Mouse (Mus musculus) G1E-ER4 (cell line): ENCODE data around the gene Pi4kb. TPM values are rescaled to one million over a fixed set of nuclear protein-coding genes. Genes with fewer than 3 reads are reported as not detected.
A peak's percentile ranks its signal among the peaks of the same experiment; 100 is the strongest.

Experiments
- GATA1 ChIP-seq: IDR thresholded peaks from one replicate; pipeline ENCODE4 v1.8.0; 2012; ENCODE audit warnings: low read length, inconsistent platforms
- polyA plus RNA-seq: library from polyadenylated mRNA; stranded (reverse); fragments of >175 nt; gene quantifications from 2 replicates; pipeline ENCODE4 v1.2.3, GENCODE M21; 2012

Pi4kb gene
- polyA plus RNA-seq, 1 experiment, result 11.2 TPM

GRCm38 (mm10) chr3:95052959-95053358 lies 78.4 kb downstream of the Pi4kb start:
- TF ChIP-seq GATA1, result no peak

GRCm38 (mm10) chr3:95053701-95054100 lies 79.2 kb downstream of the Pi4kb start:
- TF ChIP-seq GATA1, result no peak

GRCm38 (mm10) chr3:95054481-95055260 lies 80.1 kb downstream of the Pi4kb start:
- peak; percentile 97 for TF ChIP-seq GATA1

- no peak for TF ChIP-seq GATA1
Measured at GRCm38 (mm10) chr3:95056275-95056674, 81.7 kb downstream of the Pi4kb start.

Other genes starting within 250 kb of the Pi4kb start
- gene Cgn, start 188.2 kb upstream of the Pi4kb start, polyA plus RNA-seq, result 0.02 TPM in 1 of 2 replicates, not detected in the other
- 85.2 and 131 TPM in 2 replicates for gene Pogz, start 137.2 kb upstream of the Pi4kb start, polyA plus RNA-seq
- 363 and 481 TPM in 2 replicates for gene Psmb4, start 87.8 kb upstream of the Pi4kb start, polyA plus RNA-seq
- 15.2 and 71.3 TPM in 2 replicates for gene Selenbp1, start 41.7 kb upstream of the Pi4kb start, polyA plus RNA-seq
- gene Rfx5, start 20.7 kb upstream of the Pi4kb start, polyA plus RNA-seq, result 12.5 and 12.6 TPM in 2 replicates
- gene Zfp687, start 40.7 kb downstream of the Pi4kb start, polyA plus RNA-seq, result 69.4 and 75.7 TPM in 2 replicates
- 165 and 202 TPM in 2 replicates for gene Psmd4, start 67.9 kb downstream of the Pi4kb start, polyA plus RNA-seq
- 24.3 and 27.7 TPM in 2 replicates for gene Pip5k1a, start 132.2 kb downstream of the Pi4kb start, polyA plus RNA-seq
- 298 and 449 TPM in 2 replicates for gene Vps72, start 136.3 kb downstream of the Pi4kb start, polyA plus RNA-seq
- 0.24 and 0.26 TPM in 2 replicates for gene Tmod4, start 149.7 kb downstream of the Pi4kb start, polyA plus RNA-seq
- 5.1 and 6.4 TPM in 2 replicates for gene Scnm1, start 159.3 kb downstream of the Pi4kb start, polyA plus RNA-seq
- 5.6 and 9.6 TPM in 2 replicates for gene Lysmd1, start 159.4 kb downstream of the Pi4kb start, polyA plus RNA-seq
- gene Tnfaip8l2, start 167.6 kb downstream of the Pi4kb start, polyA plus RNA-seq, result not detected in 2 replicates
- 1.6 and 2.4 TPM in 2 replicates for gene Sema6c, start 185.7 kb downstream of the Pi4kb start, polyA plus RNA-seq
- gene Gabpb2, start 243.2 kb downstream of the Pi4kb start, polyA plus RNA-seq, result 3.0 and 3.9 TPM in 2 replicates